Mouse (Mus musculus): ENCODE data around the gene Tspan10.

Gene Tspan10

DNA sequence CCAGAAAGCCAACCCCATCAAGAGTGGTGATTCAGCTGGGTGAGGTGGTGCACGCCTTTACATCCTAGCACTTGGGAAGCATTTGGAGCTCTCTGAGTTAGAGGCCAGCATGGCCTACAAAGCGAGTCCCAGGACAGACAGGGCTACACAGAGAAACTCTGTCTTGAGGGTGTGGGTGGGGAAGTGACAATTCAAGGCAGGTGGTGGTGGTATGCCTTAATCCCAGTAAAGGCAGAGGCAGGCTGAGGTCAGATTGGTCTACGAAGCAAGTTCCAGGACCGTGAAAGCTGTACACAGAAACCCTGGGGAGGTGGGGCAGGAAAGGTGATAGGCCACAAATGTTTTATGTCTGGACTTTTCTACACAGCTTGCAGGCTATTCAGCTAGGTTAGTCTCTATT lies 12.5 kb downstream of the Tspan10 start:
- DNase-seq (ENCODE audit: low read depth, low spot score), result no peak

- no peak for DNase-seq (ENCODE audit: low read depth, low spot score)
These were observed 13.0 kb downstream of the Tspan10 start for GRCm38 (mm10) chr11:120455413-120455812.

DNA sequence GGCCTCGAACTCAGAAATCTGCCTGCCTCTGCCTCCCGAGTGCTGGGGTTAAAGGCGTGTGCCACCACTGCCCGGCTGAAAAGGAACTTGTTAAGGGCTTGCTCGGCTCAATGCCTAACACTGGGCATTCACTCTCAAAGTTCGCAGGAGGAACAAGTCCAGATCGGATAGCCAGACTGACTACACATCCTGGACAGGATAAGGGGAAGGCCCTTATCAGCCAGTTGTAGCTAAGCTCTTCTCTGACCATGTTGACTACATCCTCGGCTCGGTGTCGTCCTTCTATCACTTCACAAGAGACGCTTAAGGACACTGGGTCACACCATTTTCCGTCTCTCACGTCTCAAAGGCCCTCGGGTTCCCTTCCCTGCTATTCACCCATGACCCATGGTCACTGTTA lies 14.9 kb downstream of the Tspan10 start:
- no peak for DNase-seq (ENCODE audit: low read depth, low spot score)

GRCm38 (mm10) chr11:120457772-120458751 lies 15.6 kb downstream of the Tspan10 start, which contains the start of the genes Oxld1 and Ccdc137:
Gene Oxld1 (minus strand): TSS chr11:120458068.
Gene Ccdc137 (plus strand): TSS chr11:120458115.
- DNase-seq (ENCODE audit: low read depth, low spot score), result peak; percentile 73

DNA sequence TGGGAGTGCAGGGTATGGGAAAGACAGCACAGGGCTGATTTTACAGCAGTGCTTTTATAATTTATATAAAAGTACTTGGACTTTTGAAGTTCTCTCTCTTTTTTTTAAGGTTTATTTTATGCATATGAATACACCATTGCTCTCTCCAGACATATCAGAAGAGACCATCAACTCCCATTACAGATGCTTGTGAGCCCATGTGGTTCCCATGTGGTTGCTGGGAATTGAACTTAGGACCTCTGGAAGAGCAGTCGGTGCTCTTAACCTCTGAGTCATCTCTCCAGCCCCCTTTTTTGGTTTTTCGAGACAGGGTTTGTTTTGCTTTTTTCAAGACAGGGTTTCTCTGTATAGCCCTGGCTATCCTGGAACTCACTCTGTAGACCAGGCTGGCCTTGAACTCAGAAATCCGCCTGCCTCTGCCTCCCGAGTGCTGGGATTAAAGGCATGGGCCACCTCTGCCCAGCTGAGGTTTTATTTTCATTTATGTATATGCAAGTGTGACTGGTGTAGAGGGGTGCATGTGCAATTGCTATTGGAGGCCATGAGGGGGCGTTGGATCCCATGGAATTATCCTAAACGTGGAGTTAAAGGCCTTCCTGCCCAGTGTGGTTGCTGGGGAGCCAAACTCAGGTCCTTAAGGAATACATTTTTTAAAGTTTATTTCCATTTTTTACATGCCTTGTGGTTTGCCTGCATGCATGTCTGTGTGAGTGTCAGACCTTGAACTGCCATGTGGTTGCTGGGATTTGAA lies 16.6 kb downstream of the Tspan10 start:
- DNase-seq (ENCODE audit: low read depth, low spot score), result no peak

DNA sequence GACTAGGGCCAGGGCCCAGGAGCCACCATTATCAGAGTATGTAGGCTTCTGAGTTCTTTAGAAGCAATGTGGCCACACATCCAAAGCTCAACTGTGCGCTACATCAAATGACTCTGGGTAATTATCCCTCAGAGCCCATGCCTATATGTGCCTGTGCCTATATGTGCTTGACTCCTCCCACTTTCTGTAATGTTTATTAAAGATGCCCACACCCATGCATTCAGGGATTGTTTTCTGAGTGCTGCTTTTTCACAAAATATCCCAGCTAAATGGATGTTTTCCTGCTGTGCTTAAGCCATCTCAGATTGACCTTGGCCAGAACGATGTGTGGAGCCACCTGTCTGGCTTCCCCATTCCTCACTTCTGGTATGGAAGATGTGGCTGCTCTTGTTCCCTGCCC lies 21.1 kb downstream of the Tspan10 start:
- DNase-seq (ENCODE audit: low read depth, low spot score), result no peak

DNA sequence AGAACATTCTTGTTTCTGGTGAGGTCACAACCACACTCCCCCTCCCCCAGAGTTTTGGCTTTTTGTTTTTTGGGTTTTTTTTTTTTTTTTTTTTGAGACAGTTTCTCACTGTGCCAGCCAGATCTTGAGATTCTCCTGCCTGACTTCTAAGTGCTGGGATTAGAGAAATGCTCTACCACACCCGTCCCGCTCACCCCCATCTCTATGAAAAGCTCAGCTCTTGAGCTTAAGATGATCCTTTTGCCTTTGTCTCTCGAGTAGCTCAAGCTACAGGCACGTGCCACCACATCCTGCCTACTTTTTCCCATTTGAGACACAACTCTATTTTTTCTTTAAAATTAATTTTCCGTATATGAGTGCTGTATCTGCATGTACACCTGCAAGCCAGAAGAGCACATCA lies 21.9 kb downstream of the Tspan10 start:
- no peak for DNase-seq (ENCODE audit: low read depth, low spot score)

GRCm38 (mm10) chr11:120465521-120465920 lies 23.1 kb downstream of the Tspan10 start:
- no peak for DNase-seq (ENCODE audit: low read depth, low spot score)

GRCm38 (mm10) chr11:120467051-120467735 lies 24.7 kb downstream of the Tspan10 start, which contains the start of gene Arl16:
Gene Arl16 (minus strand): TSS chr11:120467607.
- DNase-seq (ENCODE audit: low read depth, low spot score), result peak; percentile 98

DNA sequence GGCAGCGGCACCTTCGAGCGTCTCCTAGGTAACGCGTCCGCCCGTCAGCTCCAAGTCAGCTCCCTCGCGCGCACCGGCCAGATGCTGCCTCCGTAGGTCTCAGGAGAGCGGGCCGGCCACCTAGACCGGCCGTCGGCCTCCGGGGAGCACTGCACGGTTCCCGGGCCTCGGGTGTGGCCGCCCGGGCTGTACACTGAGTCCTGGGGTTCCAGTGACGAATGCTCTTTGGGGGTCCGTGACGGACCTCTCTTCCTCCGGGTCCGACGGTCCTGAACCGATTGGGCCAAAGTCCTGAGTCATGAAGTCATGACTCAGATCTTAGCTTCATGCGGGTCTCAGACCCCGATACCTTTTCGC lies 25.3 kb downstream of the Tspan10 start:
- DNase-seq (ENCODE audit: low read depth, low spot score), result no peak

DNA sequence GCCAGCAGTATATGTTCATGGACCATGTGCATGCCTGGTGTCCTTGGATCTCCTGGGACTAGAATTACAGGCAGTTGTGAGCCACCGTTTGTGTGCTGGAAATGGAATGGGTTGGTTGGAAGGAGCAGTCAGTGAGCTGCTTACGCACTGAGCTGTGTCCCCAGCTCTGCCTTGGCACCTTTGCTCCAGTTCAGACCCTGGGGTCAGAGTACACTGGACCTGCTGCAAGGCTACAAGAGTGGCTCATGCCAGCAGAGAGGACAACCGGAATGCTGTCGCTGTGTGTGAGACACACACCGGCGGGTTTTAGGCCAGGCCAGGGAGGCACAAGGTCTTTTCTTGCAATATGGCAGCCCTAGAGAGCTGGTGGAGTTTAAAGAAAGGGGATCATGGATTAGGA lies 29.6 kb downstream of the Tspan10 start:
- DNase-seq (ENCODE audit: low read depth, low spot score), result no peak

DNA sequence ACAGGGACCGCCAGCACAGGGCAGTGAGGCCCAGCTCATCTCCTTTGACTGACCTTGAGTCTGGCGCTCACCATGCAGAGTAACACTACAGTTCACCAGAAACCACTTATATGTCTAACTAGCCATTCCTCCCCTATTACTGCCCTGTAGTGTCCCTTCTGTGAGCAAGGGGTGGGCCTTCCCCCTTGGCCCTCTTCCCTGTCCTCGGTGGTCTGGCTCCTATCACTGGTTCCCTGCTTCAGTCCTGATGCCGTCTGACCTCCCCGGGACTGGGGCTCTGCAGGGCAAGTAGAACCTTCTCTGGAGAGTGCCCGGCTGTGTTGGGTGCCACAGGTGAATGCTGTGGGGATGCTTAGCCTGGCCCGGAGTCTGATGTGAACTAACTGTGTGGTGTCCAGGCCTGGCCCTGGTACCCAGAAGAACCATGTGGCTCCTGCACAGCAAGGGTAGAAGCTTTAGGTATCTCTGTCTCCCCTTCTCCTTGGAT lies 41.0 kb downstream of the Tspan10 start:
- no peak for DNase-seq (ENCODE audit: low read depth, low spot score)

- DNase-seq (ENCODE audit: low read depth, low spot score), result peak; percentile 90
These were observed 42.0 kb downstream of the Tspan10 start, which contains the start of gene Mrpl12 for GRCm38 (mm10) chr11:120484265-120484981. Gene Mrpl12 (plus strand): TSS chr11:120484613.

DNA sequence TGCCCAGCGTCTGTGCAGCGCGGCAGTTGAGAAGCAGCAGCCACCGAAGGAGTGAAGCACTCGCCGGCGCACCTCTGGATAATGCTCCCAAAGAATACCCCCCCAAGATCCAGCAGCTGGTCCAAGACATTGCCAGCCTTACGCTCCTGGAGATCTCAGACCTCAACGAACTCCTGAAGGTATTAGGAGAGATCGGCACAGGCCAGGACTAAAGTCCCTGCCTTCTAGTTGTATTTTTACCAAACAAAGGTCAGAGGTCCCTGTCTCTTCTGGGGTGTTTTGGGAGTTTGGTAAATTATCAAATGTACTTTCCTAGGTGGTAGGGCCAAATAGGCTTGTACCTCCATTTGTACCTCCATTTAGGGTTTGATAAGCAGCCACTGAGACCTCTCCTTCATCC lies 42.8 kb downstream of the Tspan10 start:
- no peak for DNase-seq (ENCODE audit: low read depth, low spot score)

DNA sequence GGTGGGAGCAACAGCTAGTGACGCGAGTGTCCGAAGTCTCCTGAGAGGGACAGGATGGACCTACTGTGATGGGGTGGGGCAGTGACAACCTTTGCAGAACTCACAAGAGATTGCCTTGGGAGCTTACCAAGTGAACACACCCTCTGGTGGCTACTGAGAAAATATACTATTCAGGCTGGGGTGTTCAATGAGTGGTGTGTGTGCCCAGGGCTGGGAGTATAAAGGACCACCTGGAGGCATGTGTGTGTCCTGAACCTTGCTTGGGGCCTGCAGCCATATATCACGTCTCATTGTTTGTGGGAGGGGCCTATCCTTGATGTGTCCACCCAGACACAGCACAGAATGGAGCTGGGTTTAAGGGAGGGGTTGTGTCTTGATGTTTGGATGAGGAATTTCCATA lies 46.1 kb downstream of the Tspan10 start:
- no peak for DNase-seq (ENCODE audit: low read depth, low spot score)

DNA sequence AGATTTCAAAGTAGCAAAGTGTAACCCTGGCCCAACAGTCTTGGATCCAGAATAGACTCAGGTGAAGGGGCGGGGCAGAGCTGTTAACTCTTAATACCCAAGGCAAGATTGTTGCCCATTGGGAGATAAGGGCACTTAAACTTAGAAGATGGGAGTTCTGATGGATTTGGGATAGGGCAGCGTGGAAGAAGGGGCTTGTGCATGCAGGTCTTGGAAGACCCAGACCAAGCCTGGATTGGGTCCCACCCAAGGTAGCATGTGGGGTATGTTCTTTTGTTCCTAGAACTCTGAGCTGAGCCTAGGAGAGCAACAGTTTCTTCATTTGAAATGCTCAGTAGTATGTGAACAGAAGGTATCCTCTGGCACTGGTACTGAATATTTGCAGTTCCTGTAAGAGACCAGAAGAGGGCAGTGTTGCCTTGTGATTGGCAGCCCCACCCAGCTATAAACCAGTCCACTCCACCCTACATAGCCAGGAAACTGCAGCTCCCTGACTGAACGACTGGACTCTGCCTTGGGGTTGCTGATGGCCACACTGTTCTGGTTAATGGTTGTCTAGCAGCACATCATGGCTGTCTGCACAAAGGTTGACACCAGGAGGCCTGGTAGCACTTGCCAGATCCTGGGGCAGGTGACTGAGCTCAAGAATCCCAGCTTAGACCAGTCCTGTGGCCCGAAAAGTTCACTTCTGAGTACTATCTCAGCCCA lies 46.8 kb downstream of the Tspan10 start:
- peak; percentile 85 for DNase-seq (ENCODE audit: low read depth, low spot score)

DNA sequence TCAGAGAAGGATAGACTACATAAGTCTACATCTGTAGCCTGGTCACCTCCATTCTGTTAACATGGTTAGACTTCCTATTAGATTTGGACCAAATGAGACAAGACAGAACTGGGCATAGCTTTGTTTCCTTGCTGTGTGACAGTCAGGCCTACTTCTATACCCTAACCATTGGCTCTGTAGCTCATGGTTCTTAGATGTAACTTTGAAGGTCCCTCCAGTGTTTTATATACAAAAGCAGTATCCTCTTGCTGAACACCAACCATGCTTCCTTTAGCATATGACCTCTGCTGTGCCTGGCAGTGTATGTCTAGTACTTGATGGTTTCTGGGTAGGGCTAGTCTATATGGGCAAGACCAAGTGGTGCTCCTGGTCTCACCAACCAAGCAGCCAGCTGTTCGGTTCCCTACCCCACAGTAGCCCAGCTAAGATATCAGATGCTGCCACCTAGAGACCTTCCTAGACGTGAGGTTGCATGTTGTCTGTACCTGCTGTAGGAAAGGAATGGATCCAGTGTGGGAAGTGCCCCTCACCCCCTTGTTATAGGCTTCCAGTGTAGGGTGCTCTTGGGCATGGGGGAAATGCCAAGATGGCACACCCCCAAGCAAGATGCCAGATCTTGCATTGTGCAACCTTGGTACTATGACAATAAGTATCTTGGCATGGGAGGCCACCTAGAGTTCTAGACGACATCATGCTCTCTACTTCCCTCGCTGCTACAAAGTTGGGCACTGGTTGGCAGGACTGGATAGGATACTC lies 48.0 kb downstream of the Tspan10 start:
- no peak for DNase-seq (ENCODE audit: low read depth, low spot score)

DNA sequence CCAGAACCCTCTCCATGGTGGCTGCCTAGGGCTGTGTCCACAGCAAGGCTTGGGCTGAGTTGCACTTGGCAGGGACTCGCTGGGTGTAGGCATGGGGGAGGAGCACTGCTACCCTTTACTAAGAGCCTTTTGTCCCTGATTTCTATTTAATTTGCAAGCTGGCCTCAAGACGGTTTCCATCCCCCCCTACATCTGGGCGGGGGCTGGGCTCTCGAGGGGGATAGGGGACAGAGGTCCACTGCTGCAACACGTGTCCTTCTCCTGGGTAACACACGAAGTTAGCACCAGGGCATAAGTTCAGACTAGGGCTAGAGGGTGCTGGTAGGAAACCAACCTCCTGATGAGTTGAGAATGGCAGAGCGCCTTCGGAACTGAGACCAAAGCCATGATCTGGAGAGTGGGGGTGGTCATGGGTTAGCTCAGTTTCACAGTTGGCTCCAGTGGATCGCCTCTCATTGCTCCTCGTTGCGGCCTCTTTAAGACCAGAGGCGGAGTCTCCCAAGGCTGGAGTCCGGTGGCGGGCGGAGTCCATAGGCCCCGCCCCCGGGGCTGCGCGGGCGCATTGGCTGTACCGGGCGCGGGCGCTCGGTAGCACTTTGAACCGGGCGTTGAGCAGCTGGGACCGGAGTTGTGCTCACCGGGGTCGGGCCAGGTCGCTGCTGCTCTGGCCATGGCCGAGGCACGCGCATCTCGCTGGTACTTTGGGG lies 49.0 kb downstream of the Tspan10 start, which contains the start of gene Slc25a10:
Gene Slc25a10 (plus strand): TSS at position 524 of the 707 bp plus-strand sequence.
- DNase-seq (ENCODE audit: low read depth, low spot score), result peak; percentile 74
